Mouse (Mus musculus) cerebellum, adult 9-10 months (tissue): ENCODE measurements at regions not wholly inside any gene's neighbourhood (a gene's known extent, or its start where the extent isn't known, plus 50 kb on each side); places are given as distances from the start of the nearest gene placed in this dataset.

ENCODE experiments used
- DNase-seq: peaks from one replicate; pipeline ENCODE4 v3.0.0; 2022

DNA sequence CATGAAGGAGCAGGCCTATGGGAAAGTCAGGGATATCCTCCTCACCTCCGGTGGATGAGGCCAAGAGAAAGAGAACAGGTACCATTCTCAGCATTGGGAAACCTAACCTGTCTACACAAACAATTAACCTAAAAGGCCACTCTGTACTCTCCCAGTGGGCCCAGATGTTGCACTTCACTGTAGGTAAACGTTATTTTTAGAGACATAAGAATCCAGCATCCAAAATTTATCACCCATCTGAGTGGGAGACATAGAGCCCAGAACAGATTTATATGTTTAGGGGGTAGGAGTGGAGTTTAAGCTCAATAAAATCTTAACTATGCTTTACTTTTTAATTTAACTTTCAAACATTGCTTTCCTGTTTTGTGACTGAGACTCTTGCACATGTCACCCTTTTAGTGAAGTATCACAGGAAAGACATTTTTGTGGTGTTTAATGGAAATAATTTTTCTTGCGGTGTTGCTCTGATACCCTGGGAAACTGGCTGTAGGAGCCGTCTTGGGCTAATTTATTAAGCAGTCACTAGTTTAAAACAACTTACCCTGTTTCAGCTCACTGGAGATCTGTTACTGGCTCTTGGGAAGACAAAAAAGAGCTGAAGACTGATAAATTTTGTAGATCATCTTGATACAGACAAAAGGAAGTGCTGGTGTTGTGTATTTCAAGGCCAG lies 123.9 kb upstream of the Bmp4 start:
- DNase-seq = no peak

DNA sequence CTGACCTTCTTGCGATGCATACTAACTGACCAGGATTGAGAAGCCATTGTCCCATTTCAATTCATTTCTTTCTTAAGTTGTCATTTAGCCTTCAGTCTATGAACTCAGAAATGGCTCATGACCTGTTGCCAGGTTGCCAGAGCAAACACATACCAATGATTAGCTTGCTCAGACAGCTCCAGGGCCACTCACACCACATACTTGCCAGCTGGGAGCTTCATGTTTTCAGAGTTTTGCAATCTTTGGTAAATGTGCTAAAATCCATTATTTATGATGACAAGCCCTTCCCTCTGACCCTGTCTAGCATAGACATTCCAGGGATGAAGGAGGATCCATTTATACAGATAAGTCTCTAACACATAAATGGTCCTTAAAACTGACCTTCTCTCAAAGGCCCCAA lies 121.6 kb upstream of the Bmp4 start:
- DNase-seq = no peak

DNA sequence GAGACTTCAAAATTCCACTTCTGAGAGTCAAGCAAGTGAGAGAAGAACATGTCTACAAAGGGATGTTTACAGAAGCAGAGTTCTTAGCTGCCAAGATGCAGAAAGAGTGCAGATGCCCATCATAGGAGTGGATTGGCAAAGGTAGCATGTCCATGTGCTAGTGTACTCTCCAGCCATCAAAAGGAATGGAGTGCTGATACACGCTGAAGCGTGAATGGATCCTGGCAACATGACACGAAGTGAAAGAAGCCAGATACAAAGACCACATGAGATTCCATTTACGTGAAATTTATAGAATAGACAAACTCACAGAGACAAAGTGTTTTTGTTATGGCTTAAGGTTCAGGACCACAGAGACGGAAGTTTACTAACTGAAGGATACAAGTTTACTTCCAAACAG lies 118.4 kb upstream of the Bmp4 start:
- no peak for DNase-seq

- no peak for DNase-seq
Measured at GRCm38 (mm10) chr14:46505266-46505665, 114.8 kb upstream of the Bmp4 start.

- no peak for DNase-seq
Measured at GRCm38 (mm10) chr14:46491601-46492000, 101.1 kb upstream of the Bmp4 start.

- DNase-seq = no peak
Measured at GRCm38 (mm10) chr14:46491182-46491581, 100.7 kb upstream of the Bmp4 start.

GRCm38 (mm10) chr14:46487551-46487950 lies 97.1 kb upstream of the Bmp4 start:
- no peak for DNase-seq

DNA sequence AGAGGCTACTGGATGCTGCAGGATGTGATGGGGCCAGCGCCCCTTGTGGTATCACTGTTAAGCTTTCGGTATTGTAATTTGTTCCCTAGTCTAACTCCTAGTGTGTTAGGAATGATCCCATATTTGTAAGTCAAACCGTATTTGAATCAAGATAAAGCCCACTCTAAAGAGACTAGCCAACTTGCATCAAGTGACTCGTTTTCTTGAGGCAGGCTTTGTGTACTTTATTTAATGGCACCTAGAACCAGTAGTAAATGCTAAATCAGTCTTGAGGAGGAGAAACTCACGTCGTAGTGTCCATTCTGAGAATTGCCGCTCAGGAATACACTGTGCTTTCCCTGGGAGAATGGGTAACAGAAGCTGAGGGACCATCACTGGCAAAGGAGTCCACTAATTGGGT lies 89.9 kb upstream of the Bmp4 start:
- no peak for DNase-seq

- DNase-seq = no peak
Measured at GRCm38 (mm10) chr14:46475945-46476344, 85.5 kb upstream of the Bmp4 start.

DNA sequence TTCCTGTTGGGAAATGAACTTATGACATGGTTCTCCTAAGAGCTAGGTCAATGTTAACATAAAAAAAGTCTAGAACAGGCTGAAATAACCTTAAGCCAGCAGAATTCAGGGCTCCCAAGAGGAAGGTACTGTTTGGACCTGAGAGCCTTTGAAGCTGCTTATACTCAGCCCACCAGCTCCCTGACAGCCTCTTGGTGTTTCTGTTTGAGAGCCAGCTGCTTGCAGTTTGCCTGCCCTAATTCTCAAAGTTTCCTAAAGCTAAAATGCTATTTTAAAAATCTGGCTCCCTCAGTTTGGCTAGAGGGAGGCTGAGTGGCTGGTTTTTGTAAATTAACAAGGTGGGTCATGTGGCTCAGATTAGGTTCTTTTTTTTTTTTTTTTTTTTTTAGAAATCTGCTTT lies 72.5 kb upstream of the Bmp4 start:
- no peak for DNase-seq

DNA sequence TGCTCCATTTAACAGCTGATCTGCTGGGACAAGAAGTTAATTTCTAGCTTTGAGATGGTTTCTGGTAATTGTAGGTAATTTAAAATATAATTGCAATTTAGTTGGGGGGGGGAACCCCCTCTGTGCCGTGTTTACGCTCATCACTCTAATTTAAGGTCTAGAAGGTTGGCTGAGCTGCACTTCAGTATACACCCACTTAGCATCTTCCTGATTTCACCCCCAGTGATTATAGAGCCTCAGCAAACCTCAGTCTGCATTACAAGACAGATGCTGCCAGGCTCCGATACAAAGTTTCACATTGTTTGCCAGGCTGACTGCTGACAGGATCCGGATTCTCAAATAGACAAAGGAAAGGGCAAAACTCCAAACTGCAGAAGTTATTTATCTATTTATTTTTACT lies 71.5 kb upstream of the Bmp4 start:
- DNase-seq = no peak

- DNase-seq = no peak
Measured at GRCm38 (mm10) chr14:46454500-46454899, 64.0 kb upstream of the Bmp4 start.

DNA sequence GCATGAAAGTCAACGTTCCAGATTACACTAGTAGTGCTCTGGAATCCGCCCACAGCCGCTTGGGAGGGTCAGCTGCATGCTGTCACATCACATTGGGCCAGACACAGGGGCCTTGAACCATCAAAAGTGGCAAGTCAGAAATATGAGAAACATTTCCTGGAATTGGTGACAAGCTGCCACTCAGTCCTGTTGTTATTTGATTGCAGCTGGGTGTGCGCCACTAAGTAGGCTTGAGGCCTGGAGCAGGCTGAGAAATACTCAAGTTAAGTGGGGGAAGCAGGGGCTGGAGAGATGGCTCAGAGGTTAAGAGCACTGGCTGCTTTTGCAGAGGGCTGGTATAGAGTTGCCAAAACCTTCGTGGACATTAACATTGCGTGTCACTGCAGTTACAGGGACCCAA lies 51.2 kb upstream of the Bmp4 start:
- DNase-seq = no peak
